Mouse (Mus musculus): ENCODE measurements around the gene Efcab11. TPM values are rescaled to one million over a fixed set of nuclear protein-coding genes. Genes with fewer than 3 reads are reported as not detected.

The Efcab11 gene
- total RNA-seq (2021), result not detected
- long read RNA-seq, experiment 1, result 0 reads
- long read RNA-seq, experiment 2, result 0 reads

GRCm38 (mm10) chr12:99884269-99885261 is at the start of gene Efcab11, which contains the start of gene Tdp1:
Gene Efcab11 (minus strand): TSS chr12:99884439.
Gene Tdp1 (plus strand): TSS chr12:99884517.
- peak; percentile 93 for DNase-seq

GRCm38 (mm10) chr12:99933630-99934029 is 49.4 kb upstream of the Efcab11 start:
- no peak for DNase-seq

- no peak for DNase-seq
These were observed 48.0 kb upstream of the Efcab11 start for GRCm38 (mm10) chr12:99932245-99932644.

GRCm38 (mm10) chr12:99929160-99929559 is 44.9 kb upstream of the Efcab11 start:
- DNase-seq, result no peak

GRCm38 (mm10) chr12:99928311-99928710 is 44.1 kb upstream of the Efcab11 start:
- DNase-seq, result no peak

- DNase-seq, result no peak
These were observed 39.5 kb upstream of the Efcab11 start for GRCm38 (mm10) chr12:99923703-99924102.

GRCm38 (mm10) chr12:99923131-99923606 is 38.9 kb upstream of the Efcab11 start:
- DNase-seq, result no peak

- DNase-seq, result no peak
These were observed 36.8 kb upstream of the Efcab11 start for GRCm38 (mm10) chr12:99921045-99921444.

GRCm38 (mm10) chr12:99919636-99920035 is 35.4 kb upstream of the Efcab11 start:
- no peak for DNase-seq

GRCm38 (mm10) chr12:99917800-99918427 is 33.7 kb upstream of the Efcab11 start:
- DNase-seq, result no peak

- DNase-seq, result no peak
These were observed 27.2 kb upstream of the Efcab11 start for GRCm38 (mm10) chr12:99911466-99911865.

- DNase-seq, result no peak
These were observed 20.3 kb upstream of the Efcab11 start for GRCm38 (mm10) chr12:99904537-99904936.

GRCm38 (mm10) chr12:99902867-99903370 is 18.7 kb upstream of the Efcab11 start:
- DNase-seq, result no peak

- DNase-seq, result no peak
These were observed 18.0 kb upstream of the Efcab11 start for GRCm38 (mm10) chr12:99901973-99902866.

GRCm38 (mm10) chr12:99899991-99900390 is 15.8 kb upstream of the Efcab11 start:
- DNase-seq, result no peak

GRCm38 (mm10) chr12:99898248-99898870 is 14.1 kb upstream of the Efcab11 start:
- DNase-seq, result no peak

- no peak for DNase-seq
These were observed 13.6 kb upstream of the Efcab11 start for GRCm38 (mm10) chr12:99897846-99898245.

- no peak for DNase-seq
These were observed 1.2 kb upstream of the Efcab11 start for GRCm38 (mm10) chr12:99885282-99885901.

GRCm38 (mm10) chr12:99883713-99884105 is 530 bp downstream of the Efcab11 start:
- DNase-seq, result no peak

- DNase-seq, result peak; percentile 86
These were observed 1.1 kb downstream of the Efcab11 start for GRCm38 (mm10) chr12:99883000-99883712.
